22 mouse cellular contexts compared by ENCODE assay signal in genomic region chr17:14478938-14479505, GRCm38 (mm10).
DNase-seq lines count a peak whose midpoint lies in the region; ATAC-seq and TF ChIP-seq lines count a peak whose summit lies in the region.
"Had no signal": no experiment of that assay in that cellular context is flagged by ENCODE, and none has a peak within 500 bp of the region (broad histone marks: within the 10 kb centered on the region; RNA-seq: fewer than 3 reads in every experiment).

No protein-coding gene starts in this region.

- H3K4me2 ChIP-seq in embryonic facial prominence, embryonic 13.5 days = no peak overlapping the region
- H3K4me2 ChIP-seq: heart, embryonic 12.5 days; limb, embryonic 12.5 days; liver, embryonic 11.5 days; midbrain, embryonic 12.5 days had no signal

- ATAC-seq in embryonic facial prominence, embryonic 13.5 days (ENCODE audit: insufficient number of reproducible peaks, insufficient read depth, low FRiP score, low TSS enrichment, low read depth) = no peak
- ATAC-seq: hindbrain, postnatal 0 days; intestine, embryonic 16.5 days had no signal

- no peaks in the 10 kb centered on the region for H3K36me3 ChIP-seq in embryonic facial prominence, embryonic 13.5 days
- no peaks in the 10 kb centered on the region for H3K36me3 ChIP-seq in embryonic facial prominence, embryonic 10.5 days (replicated peaks)
- H3K36me3 ChIP-seq in thymus, adult 2 months (ENCODE audit: control insufficient read depth, insufficient read depth, low read length) = no peaks in the 10 kb centered on the region
- H3K36me3 ChIP-seq: heart, embryonic 12.5 days; limb, embryonic 12.5 days; midbrain, embryonic 12.5 days had no signal

- no peak for TF ChIP-seq CTCF in thymus, adult 2 months (IDR thresholded peaks at IDR 0.05; ENCODE audit: borderline replicate concordance, control insufficient read depth, extremely low read depth, insufficient read depth, low read length, poor library complexity)

- peak overlapping the region; percentile 45 for H3K27ac ChIP-seq in embryonic facial prominence, embryonic 13.5 days
- H3K27ac ChIP-seq in embryonic facial prominence, embryonic 10.5 days (replicated peaks) = no peak overlapping the region
- no peak overlapping the region for H3K27ac ChIP-seq in thymus, adult 2 months (ENCODE audit: control insufficient read depth, insufficient read depth, low read length)
- H3K27ac ChIP-seq: hindbrain, postnatal 0 days; limb, embryonic 12.5 days; midbrain, embryonic 12.5 days had no signal

- H3K27me3 ChIP-seq in embryonic facial prominence, embryonic 13.5 days = peaks cover 6% of the 10 kb centered on the region; the same call in 1 of the 2 replicates
- no peaks in the 10 kb centered on the region for H3K27me3 ChIP-seq in embryonic facial prominence, embryonic 10.5 days (replicated peaks; ENCODE audit: low read depth, poor library complexity, severe bottlenecking)
- H3K27me3 ChIP-seq in thymus, adult 2 months (ENCODE audit: control insufficient read depth, insufficient read depth, low read length) = no peaks in the 10 kb centered on the region
- H3K27me3 ChIP-seq: midbrain, embryonic 12.5 days had no signal

- no peak for TF ChIP-seq POLR2A in thymus, adult 2 months (IDR thresholded peaks at IDR 0.05; ENCODE audit: control insufficient read depth, extremely low read depth, insufficient read depth, low read length, poor library complexity)

- DNase-seq in embryonic facial prominence, embryonic 10.5 days (ENCODE audit: low spot score) = no peak
- peak; percentile 5 for DNase-seq in layer of hippocampus, adult 9-10 months (ENCODE audit: low spot score)
- DNase-seq in layer of hippocampus, adult 11-12 months (ENCODE audit: low spot score) = no peak
- DNase-seq in brain, adult 2 months (ENCODE audit: low read depth, low spot score) = peak; percentile 71
- peak; percentile 15 to 23 for DNase-seq in right cerebral cortex, adult 2 months (ENCODE audit: low spot score in 2 of 2)
- DNase-seq in thymus, adult 2 months = no peak
- no peak for DNase-seq in adrenal gland, adult 18-20 months (ENCODE audit: low spot score in 2 of 2)
- DNase-seq: adrenal gland, postnatal 14 days; cerebellum, adult 9-10 months; gastrocnemius, postnatal 25 days; heart, adult 18-20 months; heart, postnatal 14 days; kidney, postnatal 25 days; lung, adult 18-20 months; lung, postnatal 10 days had no signal

- no peak overlapping the region for H3K4me3 ChIP-seq in embryonic facial prominence, embryonic 13.5 days
- no peak overlapping the region for H3K4me3 ChIP-seq in embryonic facial prominence, embryonic 10.5 days
- H3K4me3 ChIP-seq in thymus, adult 2 months (ENCODE audit: control insufficient read depth, insufficient read depth, low read length) = no peak overlapping the region
- H3K4me3 ChIP-seq: heart, embryonic 12.5 days; limb, embryonic 12.5 days; midbrain, embryonic 12.5 days had no signal

- no peaks in the 10 kb centered on the region for H3K9me3 ChIP-seq in embryonic facial prominence, embryonic 13.5 days
- no peaks in the 10 kb centered on the region for H3K9me3 ChIP-seq in embryonic facial prominence, embryonic 10.5 days
- H3K9me3 ChIP-seq: midbrain, embryonic 12.5 days had no signal

- peaks cover 32% of the 10 kb centered on the region for H3K4me1 ChIP-seq in embryonic facial prominence, embryonic 13.5 days
- peaks cover 29% of the 10 kb centered on the region for H3K4me1 ChIP-seq in embryonic facial prominence, embryonic 10.5 days
- H3K4me1 ChIP-seq in thymus, adult 2 months (replicated peaks; ENCODE audit: control insufficient read depth, insufficient read depth, low read length) = no peaks in the 10 kb centered on the region

- no peak overlapping the region for H3K9ac ChIP-seq in embryonic facial prominence, embryonic 13.5 days
- H3K9ac ChIP-seq: heart, embryonic 12.5 days; limb, embryonic 12.5 days; midbrain, embryonic 12.5 days had no signal

- WGBS in embryonic facial prominence, embryonic 13.5 days = 54% methylated on average over 10 of the region's 10 CpGs
- WGBS in embryonic facial prominence, embryonic 10.5 days = 94% methylated on average over 10 of the region's 10 CpGs
- 96% methylated on average over 10 of the region's 10 CpGs for WGBS in thymus, adult 2 months

Comparison
In these comparisons a context has a peak if more than half of its experiments do, and no peak if none do; other contexts are left out.
1. DNase-seq: peak in layer of hippocampus, adult 9-10 months (single experiment), brain, adult 2 months (single experiment) and right cerebral cortex, adult 2 months (2 of 2); none in embryonic facial prominence, embryonic 10.5 days (single experiment), layer of hippocampus, adult 11-12 months (single experiment), thymus, adult 2 months (single experiment) and adrenal gland, adult 18-20 months (0 of 2).